Mouse (Mus musculus) forebrain, embryonic 13.5 days (tissue): ENCODE data around the gene Krtap4-2. TPM values are rescaled to one million over a fixed set of nuclear protein-coding genes. Genes with fewer than 3 reads are reported as not detected.

Experiments used
- polyA plus RNA-seq: library from polyadenylated mRNA; unstranded; fragments of >200 nt; fragmentation: Nextera tagmentation; extraction: Ambion mirVana; gene quantifications from 2 replicates; pipeline ENCODE4 v1.2.1, GENCODE M21; 2015

Gene Krtap4-2
- polyA plus RNA-seq, 1 experiment from 2014 or later, result not detected

Other genes starting within 250 kb of the Krtap4-2 start
- gene Krt10, start 245.7 kb downstream of the Krtap4-2 start, polyA plus RNA-seq, result 31.4 and 39.8 TPM in 2 replicates
- 0.15 TPM in 1 of 2 replicates, not detected in the other for gene Krt12, start 212.8 kb downstream of the Krtap4-2 start, polyA plus RNA-seq
- 0.11 TPM in 1 of 2 replicates, not detected in the other for gene Krt20, start 196.9 kb downstream of the Krtap4-2 start, polyA plus RNA-seq
- gene Krt23, start 141.9 kb downstream of the Krtap4-2 start, polyA plus RNA-seq, result not detected in 2 replicates
- gene Krt39, start 113.7 kb downstream of the Krtap4-2 start, polyA plus RNA-seq, result not detected in 2 replicates
- gene Krt40, start 91.9 kb downstream of the Krtap4-2 start, polyA plus RNA-seq, result not detected in 2 replicates
- not detected in 2 replicates for gene Krtap3-3, start 84.2 kb downstream of the Krtap4-2 start, polyA plus RNA-seq
- not detected in 2 replicates for gene Krtap3-2, start 78.2 kb downstream of the Krtap4-2 start, polyA plus RNA-seq
- not detected in 2 replicates for gene Gm11939, start 75.6 kb downstream of the Krtap4-2 start, polyA plus RNA-seq
- gene Krtap3-1, start 68.5 kb downstream of the Krtap4-2 start, polyA plus RNA-seq, result not detected in 2 replicates
- gene Krtap1-5, start 54.1 kb downstream of the Krtap4-2 start, polyA plus RNA-seq, result not detected in 2 replicates
- not detected in 2 replicates for gene Krtap1-4, start 51.4 kb downstream of the Krtap4-2 start, polyA plus RNA-seq
- not detected in 2 replicates for gene Krtap1-3, start 43.7 kb downstream of the Krtap4-2 start, polyA plus RNA-seq
- gene Krtap9-3, start 37.0 kb downstream of the Krtap4-2 start, polyA plus RNA-seq, result not detected in 2 replicates
- not detected in 2 replicates for gene Gm11938, start 31.8 kb downstream of the Krtap4-2 start, polyA plus RNA-seq
- gene Gm11937, start 24.9 kb downstream of the Krtap4-2 start, polyA plus RNA-seq, result not detected in 2 replicates
- gene Krtap2-4, start 20.2 kb downstream of the Krtap4-2 start, polyA plus RNA-seq, result not detected in 2 replicates
- gene Gm11562, start 14.6 kb downstream of the Krtap4-2 start, polyA plus RNA-seq, result not detected in 2 replicates
- gene Krtap4-1, start 6.8 kb downstream of the Krtap4-2 start, polyA plus RNA-seq, result not detected in 2 replicates
- gene Krtap4-7, start 9.0 kb upstream of the Krtap4-2 start, polyA plus RNA-seq, result not detected in 2 replicates
- not detected in 2 replicates for gene Gm11555, start 15.2 kb upstream of the Krtap4-2 start, polyA plus RNA-seq
- gene Gm11563, start 23.9 kb upstream of the Krtap4-2 start, polyA plus RNA-seq, result not detected in 2 replicates
- not detected in 2 replicates for gene Krtap4-6, start 30.9 kb upstream of the Krtap4-2 start, polyA plus RNA-seq
- gene Gm14190, start 55.7 kb upstream of the Krtap4-2 start, polyA plus RNA-seq, result not detected in 2 replicates
- gene Gm14180, start 99.2 kb upstream of the Krtap4-2 start, polyA plus RNA-seq, result not detected in 2 replicates
- gene Gm11595, start 137.8 kb upstream of the Krtap4-2 start, polyA plus RNA-seq, result not detected in 2 replicates
- not detected in 2 replicates for gene Krtap4-8, start 145.6 kb upstream of the Krtap4-2 start, polyA plus RNA-seq
- gene Krtap4-9, start 150.1 kb upstream of the Krtap4-2 start, polyA plus RNA-seq, result not detected in 2 replicates
- not detected in 2 replicates for gene Gm11596, start 158.4 kb upstream of the Krtap4-2 start, polyA plus RNA-seq
- not detected in 2 replicates for gene Gm11569, start 163.8 kb upstream of the Krtap4-2 start, polyA plus RNA-seq
- not detected in 2 replicates for gene Gm11554, start 169.4 kb upstream of the Krtap4-2 start, polyA plus RNA-seq
- gene Krtap4-13, start 174.8 kb upstream of the Krtap4-2 start, polyA plus RNA-seq, result not detected in 2 replicates
- not detected in 2 replicates for gene Gm11564, start 180.6 kb upstream of the Krtap4-2 start, polyA plus RNA-seq
- gene 2300003K06Rik, start 203.0 kb upstream of the Krtap4-2 start, polyA plus RNA-seq, result not detected in 2 replicates
- gene Krtap4-16, start 216.5 kb upstream of the Krtap4-2 start, polyA plus RNA-seq, result not detected in 2 replicates
- gene Gm11568, start 222.8 kb upstream of the Krtap4-2 start, polyA plus RNA-seq, result not detected in 2 replicates
- not detected in 2 replicates for gene Gm11559, start 229.4 kb upstream of the Krtap4-2 start, polyA plus RNA-seq
- not detected in 2 replicates for gene Krtap9-1, start 238.3 kb upstream of the Krtap4-2 start, polyA plus RNA-seq
- gene Gm11567, start 244.1 kb upstream of the Krtap4-2 start, polyA plus RNA-seq, result not detected in 2 replicates